Comparison of ENCODE assay signal across 26 mouse cellular contexts in the genomic region with DNA sequence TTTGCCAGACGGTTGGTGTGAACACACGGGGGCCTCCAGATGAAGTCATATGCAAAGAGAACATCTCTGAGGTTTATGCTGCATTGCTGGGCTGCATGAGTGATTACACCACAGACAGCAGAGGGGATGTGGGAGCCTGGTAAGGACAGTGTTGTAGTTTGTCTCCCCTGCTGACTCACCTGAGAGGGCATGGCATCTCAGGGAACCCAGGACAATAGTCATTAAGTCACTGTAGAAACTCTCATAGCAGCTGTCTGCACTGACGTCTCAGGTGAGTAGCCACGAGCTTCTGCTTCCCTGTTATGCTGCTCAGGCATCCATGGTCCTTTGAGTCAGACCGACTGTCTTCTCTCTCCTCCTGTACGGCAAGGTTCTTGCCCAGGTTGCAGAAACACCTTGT.
"Had no signal": no experiment of that assay in that cellular context is flagged by ENCODE, and none has a peak within 500 bp of the region (broad histone marks: within the 10 kb centered on the region; RNA-seq: fewer than 3 reads in every experiment).

No protein-coding gene starts in this region.

- H3K4me2 ChIP-seq: heart, embryonic 12.5 days; hindbrain, embryonic 12.5 days; hindbrain, embryonic 14.5 days; intestine, embryonic 15.5 days; limb, embryonic 12.5 days; liver, embryonic 11.5 days; liver, embryonic 13.5 days had no signal

- H3K4me1 ChIP-seq: heart, embryonic 12.5 days; hindbrain, embryonic 10.5 days; hindbrain, embryonic 12.5 days; intestine, embryonic 15.5 days; liver, embryonic 13.5 days had no signal

- H3K4me3 ChIP-seq: gastrocnemius, adult 2 months; heart, adult 2 months; heart, embryonic 12.5 days; hindbrain, embryonic 10.5 days; hindbrain, embryonic 12.5 days; intestine, embryonic 15.5 days; layer of hippocampus, adult 2 months; left cerebral cortex, adult 2 months; limb, embryonic 10.5 days; limb, embryonic 12.5 days; liver, embryonic 13.5 days had no signal

- H3K27ac ChIP-seq: gastrocnemius, adult 2 months; heart, adult 2 months; hindbrain, embryonic 10.5 days; hindbrain, embryonic 12.5 days; hindbrain, embryonic 14.5 days; intestine, embryonic 15.5 days; layer of hippocampus, adult 2 months; left cerebral cortex, adult 2 months; limb, embryonic 10.5 days; limb, embryonic 12.5 days; liver, embryonic 13.5 days had no signal

- H3K9me3 ChIP-seq: heart, embryonic 12.5 days; hindbrain, embryonic 10.5 days; hindbrain, embryonic 12.5 days; intestine, embryonic 15.5 days; limb, embryonic 10.5 days; limb, embryonic 12.5 days; liver, embryonic 13.5 days had no signal

- H3K27me3 ChIP-seq: heart, embryonic 12.5 days; hindbrain, embryonic 12.5 days; intestine, embryonic 15.5 days; limb, embryonic 12.5 days; liver, embryonic 13.5 days had no signal

- H3K9ac ChIP-seq: heart, embryonic 12.5 days; hindbrain, embryonic 12.5 days; hindbrain, embryonic 14.5 days; intestine, embryonic 15.5 days; limb, embryonic 12.5 days; liver, embryonic 13.5 days had no signal

- DNase-seq: gastrocnemius, adult 2 months; gastrocnemius, postnatal 10 days; gastrocnemius, postnatal 25 days; heart, adult 2 months; heart, postnatal 10 days; heart, postnatal 4 days; kidney, adult 18-20 months; kidney, adult 8-10 months; kidney, postnatal 10 days; kidney, postnatal 25 days; kidney, postnatal 4 days; liver; liver, embryonic 13.5 days had no signal

- ATAC-seq: hindbrain, embryonic 16.5 days; inflammation-experienced regulatory T-cells, adult 6 months; intestine, embryonic 15.5 days; intestine, postnatal 0 days had no signal
